Mouse (Mus musculus): Measurements from ENCODE around the gene Zfp712.

Zfp712 gene

DNA sequence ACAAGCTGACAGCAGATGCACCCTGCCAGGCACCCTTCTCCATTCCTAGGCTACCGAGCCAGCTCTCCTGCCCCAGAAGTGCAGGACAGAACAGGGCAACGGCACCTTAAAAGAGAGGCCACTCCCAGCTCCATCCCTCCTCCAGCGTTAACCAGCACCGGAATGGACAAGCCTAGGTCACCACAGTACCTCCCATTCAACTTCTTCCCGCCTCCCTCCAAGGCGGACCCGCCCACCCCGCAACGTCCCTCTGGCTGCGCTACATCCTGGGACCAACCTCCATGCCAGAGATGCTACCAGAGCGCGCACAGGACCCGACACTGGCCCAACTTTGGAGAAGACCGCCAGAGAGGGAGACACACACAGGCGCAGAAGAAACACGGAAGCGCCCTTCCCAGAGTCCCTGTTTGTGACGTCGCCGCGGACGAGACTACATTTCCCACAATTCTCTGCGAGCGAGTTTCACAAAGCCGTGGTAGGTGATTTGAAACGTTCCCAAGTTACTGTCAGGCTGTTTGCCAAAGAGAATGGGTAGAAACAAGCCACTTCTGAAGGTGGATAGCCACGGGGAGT, at the start of gene Zfp712:
TSS of gene Zfp712 (minus strand) at position 385 of the 573 bp plus-strand sequence.
- DNase-seq (ENCODE audit: low read depth, low spot score) = peak; percentile 93

DNA sequence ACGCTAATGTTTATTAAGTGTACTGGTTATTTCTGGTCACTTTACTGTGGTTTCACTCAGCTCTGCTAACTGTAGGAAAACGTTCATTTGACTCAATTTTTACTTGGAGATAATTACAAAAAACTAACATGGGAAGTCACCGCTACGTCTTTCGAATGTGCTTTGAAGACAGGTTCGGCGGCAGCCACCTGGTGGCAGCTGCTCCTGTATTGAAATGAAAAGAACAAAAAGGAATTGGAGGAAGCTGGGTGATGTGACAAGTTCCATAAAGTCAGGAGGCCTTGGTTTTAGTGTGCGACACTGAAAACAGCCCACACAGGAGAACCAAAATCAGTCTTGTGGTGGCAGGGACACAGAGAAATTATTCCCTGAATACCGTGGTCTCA, 47.8 kb upstream of the Zfp712 start:
- no peak for DNase-seq (ENCODE audit: low read depth, low spot score)

DNA sequence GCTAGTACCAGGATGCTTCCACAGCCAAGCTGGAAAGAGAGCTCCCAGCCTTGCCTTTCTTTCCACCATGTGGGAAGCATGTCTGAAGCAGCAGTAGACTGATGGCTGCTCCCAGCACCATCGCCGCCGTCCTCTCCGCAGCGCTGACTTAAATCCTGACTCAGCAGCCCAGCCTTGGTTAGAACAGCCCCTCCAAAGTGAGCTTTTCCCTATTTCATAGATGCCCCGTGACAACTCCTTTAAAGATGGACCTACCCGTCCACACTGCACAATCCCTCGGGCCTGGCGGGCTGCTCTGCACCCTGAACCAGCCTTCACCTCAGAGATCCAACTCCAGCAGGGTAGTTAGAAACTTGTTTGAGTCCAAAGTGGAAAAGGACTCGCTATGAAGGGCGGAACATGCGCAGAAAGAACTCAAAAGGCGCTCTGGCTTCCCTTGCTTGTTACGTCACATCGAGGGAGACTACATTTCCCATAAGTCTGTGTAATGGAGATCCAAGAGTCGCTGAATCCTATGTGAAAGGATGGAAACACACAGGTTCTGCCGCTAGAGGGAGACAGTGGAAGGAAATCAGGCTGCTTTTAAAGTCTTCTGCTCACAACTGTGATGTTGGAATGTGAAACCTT, 47.3 kb upstream of the Zfp712 start, which contains the start of gene Gm28557:
TSS of gene Gm28557 (minus strand) at position 411 of the 627 bp plus-strand sequence.
- peak; percentile 96 for DNase-seq (ENCODE audit: low read depth, low spot score)

GRCm38 (mm10) chr13:67107681-67108080, 46.7 kb upstream of the Zfp712 start:
- DNase-seq (ENCODE audit: low read depth, low spot score) = no peak

DNA sequence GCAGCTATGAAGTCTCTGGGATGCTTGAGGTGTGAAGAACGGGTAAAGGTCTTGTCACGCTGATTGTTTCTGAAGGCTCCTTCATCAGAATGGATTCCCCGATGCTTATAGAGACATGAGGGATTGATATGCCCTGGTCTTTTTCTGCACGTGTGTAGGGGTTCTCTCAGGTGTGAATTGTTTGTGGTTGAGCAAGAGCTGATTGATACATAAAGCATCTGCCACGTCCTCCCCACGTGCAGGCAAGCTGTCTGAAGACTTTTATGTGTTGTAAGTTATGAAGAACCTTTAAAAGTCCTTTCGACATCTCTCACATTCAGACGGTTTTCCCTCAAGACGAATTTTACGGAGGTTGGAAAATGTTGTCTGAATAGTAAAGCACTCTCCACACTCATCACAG, 36.9 kb upstream of the Zfp712 start, which contains the start of gene Zfp708:
TSS of gene Zfp708 (minus strand) at position 101 of the 400 bp plus-strand sequence.
- no peak for DNase-seq (ENCODE audit: low read depth, low spot score)

GRCm38 (mm10) chr13:67090154-67090553, 29.2 kb upstream of the Zfp712 start:
- no peak for DNase-seq (ENCODE audit: low read depth, low spot score)

GRCm38 (mm10) chr13:67081946-67082345, 21.0 kb upstream of the Zfp712 start:
- DNase-seq (ENCODE audit: low read depth, low spot score) = no peak

DNA sequence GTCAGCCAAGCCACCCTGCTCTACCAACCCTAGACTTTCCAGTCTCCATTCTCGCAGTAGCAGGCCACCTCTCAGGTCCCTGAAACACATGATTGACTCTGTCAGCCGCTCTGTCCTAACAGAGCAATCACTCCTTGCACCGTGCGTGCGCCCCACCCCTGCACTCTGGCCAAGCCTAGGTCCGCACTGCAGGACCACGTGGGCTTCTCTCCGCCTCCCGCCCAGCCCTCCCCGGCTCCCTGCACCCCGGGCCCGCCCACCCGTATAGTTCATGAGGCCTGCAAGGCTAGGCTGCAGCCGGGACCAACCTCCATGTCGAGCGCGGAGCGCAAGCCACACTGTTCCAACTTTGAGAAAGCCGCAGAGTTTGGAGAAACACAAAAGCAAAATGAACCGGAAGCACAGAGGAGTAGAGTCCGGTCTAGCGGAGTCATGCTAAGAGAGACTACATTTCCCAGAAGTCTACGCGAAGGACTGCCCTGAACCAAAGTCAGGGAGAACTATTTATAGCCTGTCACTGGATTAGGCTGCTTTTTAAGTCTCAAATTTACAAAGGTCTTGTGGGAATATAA, 20.3 kb upstream of the Zfp712 start:
- peak; percentile 76 for DNase-seq (ENCODE audit: low read depth, low spot score)

DNA sequence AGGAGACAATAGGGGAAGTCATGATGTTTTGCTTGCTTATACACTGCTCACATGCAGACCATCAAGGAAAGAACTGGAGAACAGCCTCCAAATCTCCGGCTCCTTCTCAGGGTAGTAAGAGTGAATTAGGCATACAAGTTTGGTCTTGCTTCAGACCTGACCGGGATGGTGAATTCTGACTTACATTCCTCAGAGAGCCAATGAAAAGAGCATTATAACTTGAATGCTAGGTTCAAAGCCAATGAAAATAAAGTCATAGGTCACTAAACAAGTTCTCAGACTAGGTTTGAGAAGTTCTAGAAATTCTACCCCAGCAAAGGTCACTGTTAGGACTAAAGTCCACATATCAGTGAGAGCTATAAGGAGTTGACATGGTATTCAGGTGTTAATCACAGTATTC, 16.3 kb upstream of the Zfp712 start:
- no peak for DNase-seq (ENCODE audit: low read depth, low spot score)

- DNase-seq (ENCODE audit: low read depth, low spot score) = no peak
Observed at GRCm38 (mm10) chr13:67072786-67073185, 11.8 kb upstream of the Zfp712 start.

DNA sequence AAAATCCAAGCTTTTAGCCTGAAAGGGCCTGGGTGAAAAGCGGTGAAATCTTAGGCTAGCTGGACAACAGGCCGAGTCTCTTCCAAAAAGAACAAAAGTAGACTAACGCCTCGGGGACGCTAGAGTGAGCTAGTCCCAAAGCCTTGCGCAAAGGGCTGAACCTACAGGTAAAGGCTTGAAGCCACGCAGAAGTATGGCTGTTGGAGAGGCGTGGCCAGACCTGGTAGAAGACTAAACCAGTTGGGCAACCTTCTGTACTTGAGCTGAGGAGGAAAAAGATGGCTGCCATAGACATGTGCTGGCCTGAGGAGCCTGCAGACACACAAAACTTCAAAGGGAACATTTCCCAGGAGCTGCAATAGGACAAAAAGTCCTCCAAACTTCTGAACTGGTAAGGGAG, 4.4 kb upstream of the Zfp712 start:
- no peak for DNase-seq (ENCODE audit: low read depth, low spot score)

DNA sequence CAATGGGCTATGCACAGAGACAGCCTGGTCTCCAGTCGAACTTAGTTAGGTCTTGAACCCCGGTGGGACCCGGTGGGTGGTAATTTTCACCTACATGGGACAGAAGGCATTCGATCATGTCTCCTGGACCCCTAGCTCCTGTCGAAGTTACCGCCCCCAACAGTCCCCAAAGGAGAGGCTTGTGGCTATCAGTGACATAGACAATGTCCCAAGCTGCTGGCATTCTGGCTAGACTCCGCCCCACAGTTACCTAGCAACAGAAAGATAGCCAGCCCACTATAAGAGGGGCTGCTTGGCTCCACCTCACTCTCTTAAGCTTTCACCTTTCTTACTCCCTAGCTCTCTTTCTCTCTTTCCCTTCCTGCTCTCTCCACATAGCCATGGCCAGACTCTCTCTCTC, 1.5 kb upstream of the Zfp712 start:
- no peak for DNase-seq (ENCODE audit: low read depth, low spot score)

DNA sequence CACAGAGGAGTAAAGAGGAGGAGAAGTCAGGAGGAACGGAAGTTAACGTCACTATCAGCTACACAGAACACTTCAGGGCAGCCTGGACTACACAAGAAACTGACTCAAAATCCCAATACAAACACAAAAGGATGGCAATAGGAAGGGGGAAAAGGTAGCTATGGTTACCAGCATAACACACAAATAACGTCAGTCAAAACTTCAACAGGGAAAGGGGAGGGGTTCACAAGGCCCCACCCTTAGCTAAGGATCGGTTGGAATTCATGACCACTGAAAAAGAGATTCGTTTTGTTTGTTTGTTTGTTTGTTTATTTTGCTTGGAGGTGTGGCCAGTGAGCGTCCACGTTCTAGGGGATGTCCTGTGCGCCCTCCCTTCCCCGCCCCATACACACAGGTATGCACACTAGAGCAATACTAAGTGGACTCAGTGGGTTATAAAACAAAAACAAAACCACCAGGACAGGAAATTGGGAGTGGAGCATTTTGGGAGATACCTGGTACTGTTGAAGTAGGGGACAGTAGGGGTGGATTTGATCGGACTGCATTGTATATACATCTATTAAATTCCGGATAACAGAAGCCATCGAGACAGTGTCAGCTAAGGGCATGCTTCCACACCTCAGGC, 697 bp downstream of the Zfp712 start:
- peak; percentile 24 for DNase-seq (ENCODE audit: low read depth, low spot score)
